Mouse (Mus musculus): ENCODE data around the gene Bag3. TPM values are rescaled to one million over a fixed set of nuclear protein-coding genes. Genes with fewer than 3 reads are reported as not detected.
"Not testable (repeated sequence)": the region's sequence is repeated elsewhere in the genome, so short reads cannot be mapped to it uniquely, and the experiment has no call there.

Bag3 gene
- polyA plus RNA-seq, 1 experiment from 2014 or later, result 5.7 TPM

DNA sequence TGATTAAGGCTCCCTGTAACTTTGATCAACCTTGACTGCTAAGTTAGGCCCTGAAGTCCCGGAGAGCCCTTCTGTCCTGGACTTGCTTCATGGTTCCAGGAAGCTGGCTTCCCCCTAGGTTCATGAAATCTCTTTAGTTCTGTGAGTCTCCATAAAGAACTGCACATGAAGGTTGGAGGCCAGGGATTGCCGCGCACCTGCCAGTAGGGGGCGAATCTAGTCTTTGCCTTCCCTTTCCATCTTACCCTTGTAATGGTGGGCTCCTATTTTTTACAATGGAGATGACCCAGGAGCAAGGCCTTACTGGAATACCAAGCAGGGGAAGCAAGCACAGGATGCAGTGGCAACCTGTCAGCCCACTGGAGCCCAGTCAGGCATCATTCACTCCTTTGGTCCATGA lies 40.0 kb downstream of the Bag3 start:
- no peak overlapping the region for H3K4me3 ChIP-seq (ENCODE audit: low read depth, low read length)
- H3K9me3 ChIP-seq (ENCODE audit: control insufficient read depth, low read length), result no peaks in the 10 kb centered on the region
- ATAC-seq (replicated peaks; ENCODE audit: low FRiP score), result no peak
- no peak overlapping the region for H3K27ac ChIP-seq (ENCODE audit: low read depth, low read length)
- no peaks in the 10 kb centered on the region for H3K36me3 ChIP-seq (ENCODE audit: control insufficient read depth, insufficient read depth, low read length)
- peak; percentile 63 for DNase-seq (ENCODE audit: low spot score)
- H3K4me1 ChIP-seq (replicated peaks; ENCODE audit: control insufficient read depth, insufficient read depth, low read length), result no peaks in the 10 kb centered on the region
- no peak overlapping the region for H3K4me2 ChIP-seq (ENCODE audit: low read depth, low read length, severe bottlenecking)
- H3K9ac ChIP-seq (ENCODE audit: low read length), result no peak overlapping the region
- no peaks in the 10 kb centered on the region for H3K27me3 ChIP-seq (ENCODE audit: control insufficient read depth, insufficient read depth, low read length)
- 39% methylated on average over 4 of the region's 4 CpGs for WGBS

DNA sequence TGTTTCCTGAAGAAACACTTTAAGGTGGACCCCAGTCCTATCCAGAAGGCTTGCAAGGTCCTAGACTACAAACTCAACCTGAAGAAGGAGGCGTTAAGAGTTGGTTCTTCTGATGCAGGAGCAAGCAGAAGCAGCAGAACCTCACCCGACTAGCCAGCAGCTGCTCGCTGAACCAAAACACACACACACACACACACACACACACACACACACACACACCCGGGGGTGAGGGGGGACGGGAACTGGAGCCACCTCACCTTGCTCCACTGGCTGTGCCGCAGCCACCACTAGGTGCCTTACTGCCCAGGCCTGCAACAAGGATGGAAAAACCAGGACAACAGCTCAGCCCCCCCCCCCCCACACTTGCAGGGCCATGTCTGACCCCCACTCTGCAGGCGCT lies 42.9 kb downstream of the Bag3 start:
- 89% methylated on average over 6 of the region's 7 CpGs for WGBS
- H3K4me3 ChIP-seq (ENCODE audit: low read depth, low read length), result no peak overlapping the region
- no peak overlapping the region for H3K9ac ChIP-seq (ENCODE audit: low read length)
- H3K4me2 ChIP-seq (ENCODE audit: low read depth, low read length, severe bottlenecking), result no peak overlapping the region
- H3K9me3 ChIP-seq (ENCODE audit: control insufficient read depth, low read length), result no peaks in the 10 kb centered on the region
- ATAC-seq (replicated peaks; ENCODE audit: low FRiP score), result no peak
- H3K27ac ChIP-seq (ENCODE audit: low read depth, low read length), result no peak overlapping the region
- H3K36me3 ChIP-seq (ENCODE audit: control insufficient read depth, insufficient read depth, low read length), result no peaks in the 10 kb centered on the region
- no peaks in the 10 kb centered on the region for H3K4me1 ChIP-seq (replicated peaks; ENCODE audit: control insufficient read depth, insufficient read depth, low read length)
- no peak for DNase-seq (ENCODE audit: low spot score)
- no peaks in the 10 kb centered on the region for H3K27me3 ChIP-seq (ENCODE audit: control insufficient read depth, insufficient read depth, low read length)

DNA sequence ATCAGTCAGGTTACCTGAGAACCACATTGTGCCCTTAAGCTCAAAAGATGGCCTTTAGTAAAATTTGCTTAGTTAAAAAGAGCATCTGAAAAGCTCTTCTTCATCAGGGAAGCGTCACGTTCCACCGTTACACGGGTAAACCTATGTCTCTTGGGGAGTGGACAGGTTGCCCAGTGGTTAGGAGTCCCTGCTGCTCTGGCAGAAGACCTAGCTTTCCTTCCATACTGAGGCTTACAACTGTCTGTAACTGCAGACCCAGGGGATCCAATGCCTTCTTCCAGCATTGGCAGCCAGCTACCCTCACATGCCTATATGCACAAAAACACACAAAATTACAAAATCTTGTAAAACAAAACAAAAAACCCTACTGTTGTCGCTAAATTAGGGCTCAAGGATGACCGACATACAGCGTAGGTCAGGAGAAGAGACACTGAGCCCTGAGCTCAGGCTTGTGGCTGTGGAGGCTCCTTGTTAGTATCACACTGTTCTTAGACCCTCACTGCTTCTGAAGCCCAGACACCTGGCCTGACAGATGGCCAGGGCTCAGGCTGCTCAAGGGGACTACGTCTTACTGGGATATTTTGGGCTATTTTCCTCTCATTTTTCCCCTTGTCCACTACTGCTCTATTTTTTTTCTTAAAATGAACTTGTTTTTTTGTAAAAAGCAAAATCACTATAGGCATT lies 44.3 kb downstream of the Bag3 start:
- Histone ChIP-seq H3K9ac (ENCODE audit: low read length) (no peak overlapping the region), H3K4me2 (ENCODE audit: low read depth, low read length, severe bottlenecking) (no peak overlapping the region), H3K4me1 (replicated peaks; ENCODE audit: control insufficient read depth, insufficient read depth, low read length) (no peaks in the 10 kb centered on the region), H3K4me3 (ENCODE audit: low read depth, low read length) (no peak overlapping the region), H3K9me3 (ENCODE audit: control insufficient read depth, low read length) (no peaks in the 10 kb centered on the region), H3K27me3 (ENCODE audit: control insufficient read depth, insufficient read depth, low read length) (no peaks in the 10 kb centered on the region), H3K27ac (ENCODE audit: low read depth, low read length) (no peak overlapping the region), H3K36me3 (ENCODE audit: control insufficient read depth, insufficient read depth, low read length) (no peaks in the 10 kb centered on the region)
- DNase-seq (ENCODE audit: low spot score), result no peak
- no peak for ATAC-seq (replicated peaks; ENCODE audit: low FRiP score)
- 88% methylated on average over 8 of the region's 8 CpGs for WGBS

GRCm38 (mm10) chr7:128569429-128569828 lies 46.0 kb downstream of the Bag3 start:
- H3K4me2 ChIP-seq (ENCODE audit: low read depth, low read length, severe bottlenecking); H3K9me3 ChIP-seq (ENCODE audit: control insufficient read depth, low read length); H3K36me3 ChIP-seq (ENCODE audit: control insufficient read depth, insufficient read depth, low read length); H3K4me1 ChIP-seq (replicated peaks; ENCODE audit: control insufficient read depth, insufficient read depth, low read length); DNase-seq (ENCODE audit: low spot score); H3K27ac ChIP-seq (ENCODE audit: low read depth, low read length); ATAC-seq (replicated peaks; ENCODE audit: low FRiP score); H3K9ac ChIP-seq (ENCODE audit: low read length); H3K27me3 ChIP-seq (ENCODE audit: control insufficient read depth, insufficient read depth, low read length); H3K4me3 ChIP-seq (ENCODE audit: low read depth, low read length): not testable (repeated sequence)
- 89% methylated on average over 2 of the region's 2 CpGs for WGBS

- Histone ChIP-seq H3K27me3 (ENCODE audit: control insufficient read depth, insufficient read depth, low read length) (no peaks in the 10 kb centered on the region), H3K4me3 (ENCODE audit: low read depth, low read length) (no peak overlapping the region)
- 95% methylated on average over 8 of the region's 8 CpGs for WGBS
Measured at GRCm38 (mm10) chr7:128569987-128570656, 46.7 kb downstream of the Bag3 start.

GRCm38 (mm10) chr7:128570657-128571056 lies 47.2 kb downstream of the Bag3 start:
- H3K9ac ChIP-seq (ENCODE audit: low read length); H3K4me1 ChIP-seq (replicated peaks; ENCODE audit: control insufficient read depth, insufficient read depth, low read length); H3K4me2 ChIP-seq (ENCODE audit: low read depth, low read length, severe bottlenecking); H3K27me3 ChIP-seq (ENCODE audit: control insufficient read depth, insufficient read depth, low read length); H3K4me3 ChIP-seq (ENCODE audit: low read depth, low read length); H3K27ac ChIP-seq (ENCODE audit: low read depth, low read length); H3K9me3 ChIP-seq (ENCODE audit: control insufficient read depth, low read length); DNase-seq (ENCODE audit: low spot score); ATAC-seq (replicated peaks; ENCODE audit: low FRiP score); H3K36me3 ChIP-seq (ENCODE audit: control insufficient read depth, insufficient read depth, low read length): not testable (repeated sequence)
- 94% methylated on average over 7 of the region's 7 CpGs for WGBS

More at GRCm38 (mm10) chr7:128569987-128570656, 46.7 kb downstream of the Bag3 start:
- Histone ChIP-seq H3K4me1 (replicated peaks; ENCODE audit: control insufficient read depth, insufficient read depth, low read length) (no peaks in the 10 kb centered on the region; the same call in 1 of the 2 replicates), H3K9ac (ENCODE audit: low read length) (no peak overlapping the region), H3K4me2 (ENCODE audit: low read depth, low read length, severe bottlenecking) (no peak overlapping the region), H3K36me3 (ENCODE audit: control insufficient read depth, insufficient read depth, low read length) (no peaks in the 10 kb centered on the region), H3K27ac (ENCODE audit: low read depth, low read length) (no peak overlapping the region), H3K9me3 (ENCODE audit: control insufficient read depth, low read length) (no peaks in the 10 kb centered on the region)
- ATAC-seq (replicated peaks; ENCODE audit: low FRiP score) (no peak), DNase-seq (ENCODE audit: low spot score) (no peak)

DNA sequence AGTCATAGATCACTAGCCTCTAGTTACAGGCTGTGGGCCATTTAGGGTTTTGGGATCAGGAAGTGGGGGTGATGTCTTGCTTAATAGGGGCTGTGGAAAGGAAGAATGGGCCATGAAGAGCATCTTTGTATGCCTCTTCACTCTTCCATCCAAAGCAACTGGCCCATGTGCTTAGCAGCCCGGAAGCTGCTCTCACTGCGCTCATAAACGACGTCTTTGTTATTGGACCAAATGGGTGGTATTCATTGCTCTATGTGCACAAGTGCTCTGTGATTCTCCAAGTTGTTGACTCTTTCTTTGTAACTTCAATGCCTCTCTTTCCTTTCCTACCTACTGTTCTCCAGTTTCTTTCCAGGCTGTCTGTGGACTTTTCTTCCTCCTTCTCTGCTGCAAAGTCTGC lies 48.6 kb downstream of the Bag3 start:
- Histone ChIP-seq H3K36me3 (ENCODE audit: control insufficient read depth, insufficient read depth, low read length) (no peaks in the 10 kb centered on the region), H3K4me1 (replicated peaks; ENCODE audit: control insufficient read depth, insufficient read depth, low read length) (no peaks in the 10 kb centered on the region; the same call in 1 of the 2 replicates), H3K27ac (ENCODE audit: low read depth, low read length) (no peak overlapping the region), H3K4me2 (ENCODE audit: low read depth, low read length, severe bottlenecking) (no peak overlapping the region), H3K9me3 (ENCODE audit: control insufficient read depth, low read length) (no peaks in the 10 kb centered on the region), H3K9ac (ENCODE audit: low read length) (no peak overlapping the region), H3K27me3 (ENCODE audit: control insufficient read depth, insufficient read depth, low read length) (no peaks in the 10 kb centered on the region), H3K4me3 (ENCODE audit: low read depth, low read length) (no peak overlapping the region)
- no peak for ATAC-seq (replicated peaks; ENCODE audit: low FRiP score)
- DNase-seq (ENCODE audit: low spot score), result no peak
- 75% methylated on average over 4 of the region's 4 CpGs for WGBS

GRCm38 (mm10) chr7:128575211-128575610 lies 51.8 kb downstream of the Bag3 start:
- Histone ChIP-seq H3K4me1 (replicated peaks; ENCODE audit: control insufficient read depth, insufficient read depth, low read length) (no peaks in the 10 kb centered on the region; the same call in 1 of the 2 replicates), H3K36me3 (ENCODE audit: control insufficient read depth, insufficient read depth, low read length) (no peaks in the 10 kb centered on the region), H3K27ac (ENCODE audit: low read depth, low read length) (no peak overlapping the region), H3K4me2 (ENCODE audit: low read depth, low read length, severe bottlenecking) (no peak overlapping the region), H3K9me3 (ENCODE audit: control insufficient read depth, low read length) (no peaks in the 10 kb centered on the region), H3K9ac (ENCODE audit: low read length) (no peak overlapping the region), H3K27me3 (ENCODE audit: control insufficient read depth, insufficient read depth, low read length) (no peaks in the 10 kb centered on the region), H3K4me3 (ENCODE audit: low read depth, low read length) (no peak overlapping the region)
- ATAC-seq (replicated peaks; ENCODE audit: low FRiP score), result no peak
- no peak for DNase-seq (ENCODE audit: low spot score)
- WGBS, result 91% methylated on average over 5 of the region's 5 CpGs

DNA sequence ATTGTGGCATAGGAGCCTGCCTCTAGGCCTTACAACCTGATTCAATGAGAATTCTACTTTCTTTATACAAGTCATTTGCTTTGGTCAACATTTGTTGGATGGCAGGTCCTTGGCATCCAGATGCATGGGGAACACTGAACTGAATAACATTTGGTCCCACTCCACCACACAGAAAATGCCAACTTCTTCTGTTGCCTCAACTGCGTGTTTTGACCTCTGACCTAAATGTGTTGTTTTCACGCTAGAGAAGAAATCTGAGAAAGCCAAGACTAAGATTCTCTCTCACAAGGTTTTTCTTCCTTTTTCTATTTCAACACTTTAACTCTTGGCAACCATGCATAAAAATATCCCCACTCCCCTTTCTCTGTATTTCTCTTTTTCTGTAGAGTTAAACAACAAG lies 52.4 kb downstream of the Bag3 start:
- H3K4me1 ChIP-seq (replicated peaks; ENCODE audit: control insufficient read depth, insufficient read depth, low read length), result no peaks in the 10 kb centered on the region; the same call in 1 of the 2 replicates
- H3K9me3 ChIP-seq (ENCODE audit: control insufficient read depth, low read length), result no peaks in the 10 kb centered on the region
- H3K9ac ChIP-seq (ENCODE audit: low read length), result no peak overlapping the region
- H3K36me3 ChIP-seq (ENCODE audit: control insufficient read depth, insufficient read depth, low read length), result no peaks in the 10 kb centered on the region
- no peaks in the 10 kb centered on the region for H3K27me3 ChIP-seq (ENCODE audit: control insufficient read depth, insufficient read depth, low read length)
- no peak for ATAC-seq (replicated peaks; ENCODE audit: low FRiP score)
- DNase-seq (ENCODE audit: low spot score), result no peak
- H3K4me2 ChIP-seq (ENCODE audit: low read depth, low read length, severe bottlenecking), result no peak overlapping the region
- H3K4me3 ChIP-seq (ENCODE audit: low read depth, low read length), result no peak overlapping the region
- no peak overlapping the region for H3K27ac ChIP-seq (ENCODE audit: low read depth, low read length)
- WGBS, result 80% methylated on average over 2 of the region's 2 CpGs

Measured in forebrain, embryonic 11.5 days (tissue).